Mouse (Mus musculus): Measurements from ENCODE around the gene Prdx3. TPM values are rescaled to one million over a fixed set of nuclear protein-coding genes. Genes with fewer than 3 reads are reported as not detected.
"Not testable (repeated sequence)": the region's sequence is repeated elsewhere in the genome, so short reads cannot be mapped to it uniquely, and the experiment has no call there.

The Prdx3 gene
- total RNA-seq, 2 experiments from 2014 or later = 88.4 to 105 TPM

- ATAC-seq (replicated peaks; ENCODE audit: low FRiP score, poor library complexity, severe bottlenecking) = no peak
Observed at GRCm38 (mm10) chr19:60871366-60871765, 3.0 kb downstream of the Prdx3 start.

DNA sequence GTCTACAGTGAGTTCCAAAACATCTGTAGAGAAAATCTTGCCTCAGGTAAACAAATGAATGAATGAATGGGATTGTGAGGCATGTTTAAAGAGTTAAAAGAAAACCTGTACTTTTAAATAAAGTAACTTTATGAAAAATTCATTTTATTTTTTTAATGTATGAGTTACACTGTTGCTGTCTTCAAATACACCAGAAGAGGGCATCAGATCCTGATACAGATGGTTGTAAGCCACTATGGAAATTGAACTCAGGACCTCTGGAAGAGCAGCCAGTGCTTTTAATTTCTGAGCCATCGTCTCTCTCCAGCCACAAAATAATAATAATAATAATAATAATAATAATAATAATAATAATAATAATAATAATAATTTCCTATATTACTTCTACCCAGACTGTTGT is 3.9 kb downstream of the Prdx3 start:
- ATAC-seq (replicated peaks; ENCODE audit: low FRiP score, poor library complexity, severe bottlenecking) = no peak

DNA sequence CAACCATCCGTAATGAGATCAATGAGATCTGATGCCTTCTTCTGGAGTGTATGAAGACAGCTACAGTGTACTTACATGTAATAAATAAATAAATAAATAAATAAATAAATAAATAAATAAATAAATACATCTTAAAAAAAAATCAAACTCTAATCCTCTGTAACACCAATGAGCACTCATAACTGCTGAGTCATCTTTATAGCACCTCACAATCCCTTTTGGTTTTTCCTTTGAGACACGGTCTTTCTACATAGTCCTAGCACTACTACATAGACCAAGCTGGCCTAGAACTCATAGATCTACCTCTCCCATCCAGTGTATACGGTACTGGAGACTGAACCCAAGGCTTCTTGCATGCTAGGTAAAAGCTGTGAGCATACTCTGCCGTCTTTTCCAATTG is 8.2 kb downstream of the Prdx3 start:
- not testable (repeated sequence) for ATAC-seq (replicated peaks; ENCODE audit: low FRiP score, poor library complexity, severe bottlenecking)

DNA sequence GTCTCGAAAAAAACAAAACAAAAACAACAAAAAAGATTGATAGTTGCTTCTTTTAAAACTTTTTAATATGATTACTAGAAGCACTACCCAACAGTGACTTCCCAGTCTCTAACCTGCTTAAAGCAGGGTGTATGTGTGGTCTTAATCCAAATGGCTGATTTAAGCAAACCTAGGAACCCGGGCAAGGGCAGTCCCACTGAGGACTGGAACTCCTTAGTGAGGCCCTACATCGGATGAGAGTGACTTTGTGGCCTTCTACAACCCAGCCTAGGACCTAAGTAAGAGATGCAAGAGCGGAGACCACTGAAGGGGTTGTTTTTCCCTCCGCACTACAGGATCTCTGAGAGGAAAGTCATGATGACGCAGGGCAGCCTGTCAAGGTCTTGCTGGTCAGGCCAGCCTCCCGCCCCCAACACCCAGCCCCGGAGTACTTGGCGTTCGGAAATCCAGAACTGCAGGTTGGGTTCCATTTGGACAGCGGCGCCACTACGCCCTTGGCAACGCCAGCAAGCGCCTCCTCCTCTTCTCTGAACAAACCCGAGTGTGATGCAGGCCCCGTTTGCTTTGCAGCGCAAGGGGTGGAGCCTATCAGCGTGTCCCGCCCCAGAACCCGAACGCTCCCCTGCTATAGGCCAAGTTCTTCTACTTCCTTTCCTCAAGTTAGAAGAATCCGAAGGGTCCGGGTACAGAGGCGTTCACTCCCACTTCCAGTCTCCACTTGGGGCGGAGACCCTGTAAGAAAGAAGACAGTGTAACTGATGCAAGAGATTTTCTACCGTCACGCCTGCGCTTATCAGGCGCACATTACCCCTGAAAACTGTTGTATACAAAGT is 13.3 kb downstream of the Prdx3 start, which contains the start of gene Sfxn4:
TSS of gene Sfxn4 (minus strand) at position 612 of the 833 bp plus-strand sequence.
- ATAC-seq (replicated peaks; ENCODE audit: low FRiP score, poor library complexity, severe bottlenecking) = peak; percentile 98

DNA sequence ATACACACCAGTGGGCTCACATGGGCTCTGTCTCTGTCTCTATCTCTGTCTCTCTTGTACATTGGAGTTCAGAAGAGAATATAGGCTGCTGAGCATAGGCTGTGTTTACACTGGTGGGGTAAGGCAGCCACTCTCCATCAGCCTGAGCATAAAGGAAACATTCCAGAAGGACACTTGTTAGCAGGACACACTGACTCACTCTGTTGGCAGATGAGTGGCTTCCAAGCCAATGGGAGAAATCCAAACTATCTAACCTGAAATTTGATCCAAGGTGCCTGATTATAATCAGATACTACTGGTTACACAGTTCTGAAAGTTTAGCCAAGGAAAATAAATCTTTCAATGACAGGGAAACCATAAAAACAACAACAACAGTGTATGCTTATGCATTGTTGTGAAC is 28.6 kb downstream of the Prdx3 start:
- ATAC-seq (replicated peaks; ENCODE audit: low FRiP score, poor library complexity, severe bottlenecking) = no peak

DNA sequence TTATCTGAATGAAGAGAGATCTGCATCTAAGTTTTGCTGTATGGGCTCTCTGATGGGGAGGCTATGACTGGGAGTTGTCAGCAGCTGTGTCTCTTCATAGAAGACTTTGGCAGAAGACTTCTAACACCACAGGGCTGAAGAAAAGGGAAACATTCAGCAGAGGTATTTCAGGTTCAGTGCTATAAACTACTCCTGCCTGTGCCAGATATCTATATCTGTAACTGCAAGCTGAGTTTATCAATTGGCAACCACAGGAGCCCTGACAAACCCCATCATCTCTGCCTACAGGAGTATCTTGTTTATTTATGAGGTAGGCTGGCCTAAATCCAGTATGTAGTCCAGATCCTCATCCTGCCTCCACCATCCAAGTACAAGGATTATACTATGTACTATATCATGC is 31.0 kb downstream of the Prdx3 start:
- peak; percentile 82 for ATAC-seq (replicated peaks; ENCODE audit: low FRiP score, poor library complexity, severe bottlenecking)

- peak; percentile 90 for ATAC-seq (replicated peaks; ENCODE audit: low FRiP score, poor library complexity, severe bottlenecking)
Observed at GRCm38 (mm10) chr19:60837747-60838146, 36.6 kb downstream of the Prdx3 start.

- no peak for ATAC-seq (replicated peaks; ENCODE audit: low FRiP score, poor library complexity, severe bottlenecking)
Observed at GRCm38 (mm10) chr19:60818677-60819076, 55.7 kb downstream of the Prdx3 start.

Other genes with a start within 250 kb of the Prdx3 start
- gene Nanos1, start 118.6 kb downstream of the Prdx3 start, total RNA-seq (2015; ENCODE audit: low replicate concordance) = 0.58 and 1.7 TPM in 2 replicates
- gene Nanos1, start 118.6 kb downstream of the Prdx3 start, total RNA-seq (2017; ENCODE audit: low replicate concordance) = 1.6 and 2.9 TPM in 2 replicates
- gene Eif3a, start 83.9 kb downstream of the Prdx3 start, total RNA-seq (2015; ENCODE audit: low replicate concordance) = 63.8 and 94.0 TPM in 2 replicates
- 68.9 and 152 TPM in 2 replicates for gene Eif3a, start 83.9 kb downstream of the Prdx3 start, total RNA-seq (2017; ENCODE audit: low replicate concordance)
- gene Fam45a, start 63.0 kb downstream of the Prdx3 start, total RNA-seq (2015; ENCODE audit: low replicate concordance) = 11.7 and 15.5 TPM in 2 replicates
- gene Fam45a, start 63.0 kb downstream of the Prdx3 start, total RNA-seq (2017; ENCODE audit: low replicate concordance) = 6.6 and 14.0 TPM in 2 replicates
- 7.3 and 11.9 TPM in 2 replicates for gene Sfxn4, start 13.1 kb downstream of the Prdx3 start, total RNA-seq (2015; ENCODE audit: low replicate concordance)
- gene Sfxn4, start 13.1 kb downstream of the Prdx3 start, total RNA-seq (2017; ENCODE audit: low replicate concordance) = 3.5 and 13.2 TPM in 2 replicates
- 2.7 and 12.1 TPM in 2 replicates for gene Grk5, start 15.2 kb upstream of the Prdx3 start, total RNA-seq (2015; ENCODE audit: low replicate concordance)
- 5.2 and 14.6 TPM in 2 replicates for gene Grk5, start 15.2 kb upstream of the Prdx3 start, total RNA-seq (2017; ENCODE audit: low replicate concordance)